Mouse (Mus musculus): ENCODE data around the gene Prss57.

DNA sequence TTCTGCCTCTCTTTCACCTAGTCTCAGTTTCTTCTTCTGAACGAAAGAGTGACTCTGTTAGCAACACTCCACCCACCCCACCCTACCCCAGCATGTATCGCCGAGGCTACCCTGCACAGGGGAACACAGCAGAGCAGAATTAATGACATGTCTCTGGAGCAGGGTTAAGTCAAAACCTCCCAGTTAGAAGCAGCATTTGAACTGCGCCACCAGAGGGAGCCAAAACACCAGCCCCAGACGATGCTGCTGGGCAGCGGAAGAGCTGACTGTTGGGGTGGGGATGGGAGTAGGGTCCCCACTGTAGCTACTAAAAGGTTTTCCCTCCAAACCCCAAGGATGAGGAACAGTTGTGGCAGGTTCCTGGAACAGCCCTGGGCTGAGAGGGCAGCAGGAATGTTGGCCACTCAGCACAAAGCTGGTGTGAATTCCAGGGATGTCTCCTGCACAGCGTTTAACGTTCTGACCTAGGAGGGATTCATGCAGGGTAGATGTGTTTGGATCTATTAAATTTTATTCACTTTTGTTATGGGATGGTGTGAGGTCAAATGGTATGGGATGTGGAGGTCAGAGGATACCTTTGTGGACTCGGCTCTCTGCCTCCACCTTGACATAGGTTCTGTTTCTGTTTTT is 44.1 kb upstream of the Prss57 start:
- peak; percentile 98 for TF ChIP-seq CTCF (IDR thresholded peaks at IDR 0.05; ENCODE audit: borderline replicate concordance, extremely low read depth, insufficient read depth, insufficient read length)
- no peak for TF ChIP-seq POLR2A (IDR thresholded peaks at IDR 0.05; ENCODE audit: borderline replicate concordance, extremely low read depth, insufficient read depth, insufficient read length, poor library complexity, severe bottlenecking)

All from brain, embryonic 14.5 days (tissue).